Comparison of ENCODE assay signal across 12 mouse cellular contexts in genomic region chr7:58715576-58716144, GRCm38 (mm10).
"Had no signal": no experiment of that assay in that cellular context is flagged by ENCODE, and none has a peak within 500 bp of the region (broad histone marks: within the 10 kb centered on the region; RNA-seq: fewer than 3 reads in every experiment).

No protein-coding gene starts in this region.

- H3K4me3 ChIP-seq: liver, embryonic 13.5 days; lung, embryonic 15.5 days; midbrain, embryonic 15.5 days; neural tube, embryonic 12.5 days had no signal

- H3K36me3 ChIP-seq: liver, embryonic 13.5 days; lung, embryonic 15.5 days; midbrain, embryonic 15.5 days; neural tube, embryonic 12.5 days had no signal

- H3K27me3 ChIP-seq: liver, embryonic 13.5 days; lung, embryonic 15.5 days; midbrain, embryonic 15.5 days; neural tube, embryonic 12.5 days had no signal

- H3K9ac ChIP-seq: liver, embryonic 13.5 days; liver, postnatal 0 days; lung, embryonic 15.5 days; midbrain, embryonic 15.5 days; neural tube, embryonic 12.5 days had no signal

- H3K4me1 ChIP-seq: liver, embryonic 13.5 days; lung, embryonic 15.5 days; midbrain, embryonic 15.5 days; neural tube, embryonic 12.5 days had no signal

- DNase-seq: kidney, adult 11 months; kidney, adult 9 months; kidney, postnatal 36 days; liver; liver, embryonic 13.5 days; liver, postnatal 0 days; lung, postnatal 36 days; thymus, adult 18-20 months had no signal

- H3K4me2 ChIP-seq: liver, embryonic 13.5 days; lung, embryonic 15.5 days; midbrain, embryonic 15.5 days; neural tube, embryonic 12.5 days had no signal

- ATAC-seq: liver, postnatal 0 days; midbrain, embryonic 15.5 days had no signal

- H3K27ac ChIP-seq: kidney, postnatal 0 days; liver, embryonic 13.5 days; lung, embryonic 15.5 days; midbrain, embryonic 15.5 days; neural tube, embryonic 12.5 days had no signal

- H3K9me3 ChIP-seq: liver, embryonic 13.5 days; lung, embryonic 15.5 days; midbrain, embryonic 15.5 days; neural tube, embryonic 12.5 days had no signal
